Mouse (Mus musculus): ENCODE measurements around the gene Aptx. TPM values are rescaled to one million over a fixed set of nuclear protein-coding genes. Genes with fewer than 3 reads are reported as not detected.
A peak's percentile ranks its signal among the peaks of the same experiment; 100 is the strongest.

Aptx gene
- total and polyA plus RNA-seq, 2 experiments = 3.4 to 7.2 TPM

DNA sequence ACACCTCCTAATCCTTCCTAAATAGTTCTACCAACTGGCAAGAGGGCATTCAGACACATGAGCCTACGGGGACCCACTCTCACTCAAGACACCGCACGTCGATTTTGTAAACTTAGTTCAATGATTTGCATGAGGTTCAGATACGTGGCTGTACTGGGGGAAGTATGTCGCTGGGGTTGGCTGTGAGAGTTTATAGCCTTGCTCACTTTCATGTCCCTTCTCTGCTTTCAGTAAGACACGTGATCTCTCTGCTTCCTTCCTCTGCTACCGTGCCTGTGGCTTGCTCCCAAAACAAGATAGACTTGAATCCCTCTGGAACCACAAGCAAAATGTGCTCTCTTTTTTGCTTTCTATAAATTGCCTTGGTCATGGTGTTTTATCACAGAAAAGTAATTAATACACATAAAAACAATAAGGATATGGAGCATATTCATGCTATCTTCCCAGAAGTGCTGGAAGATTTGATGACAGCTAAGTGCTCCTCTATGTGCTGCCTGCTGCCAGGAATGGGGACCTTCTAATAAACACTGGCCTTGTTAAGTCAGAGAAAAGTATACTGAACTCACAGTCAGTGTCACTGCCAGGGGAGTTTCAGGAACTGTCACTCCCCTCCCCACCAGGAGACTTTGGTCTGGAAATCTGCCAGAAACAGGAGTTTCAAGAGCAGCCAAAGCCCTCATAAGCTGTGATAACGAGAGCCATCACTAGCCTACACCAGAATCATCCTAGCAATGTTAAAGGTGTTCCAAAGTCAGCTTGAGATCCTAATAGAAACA lies 36.6 kb downstream of the Aptx start:
- TF ChIP-seq CTCF (IDR thresholded peaks at IDR 0.05; ENCODE audit: low read depth, low read length) (no peak), POLR2A (IDR thresholded peaks at IDR 0.05; ENCODE audit: extremely low read depth, insufficient read depth, low read length) (no peak)
- no peaks in the 10 kb centered on the region for H3K36me3 ChIP-seq (ENCODE audit: control insufficient read depth, insufficient read depth, low read length)
- H3K9ac ChIP-seq (ENCODE audit: low read depth, low read length) = no peak overlapping the region
- H3K4me3 ChIP-seq (ENCODE audit: insufficient read depth, low read depth, low read length) = no peak overlapping the region
- no peaks in the 10 kb centered on the region for H3K4me1 ChIP-seq (ENCODE audit: control insufficient read depth, insufficient read depth, low read length)
- DNase-seq (ENCODE audit: extremely low read depth, low read depth, low spot score) = no peak
- no peak overlapping the region for H3K27ac ChIP-seq (replicated peaks; ENCODE audit: insufficient read depth, low read depth, low read length)
- 84% methylated on average over 9 of the region's 9 CpGs for WGBS
- no peaks in the 10 kb centered on the region for H3K79me2 ChIP-seq (ENCODE audit: control insufficient read depth, insufficient read depth, low read length)
- no peaks in the 10 kb centered on the region for H3K27me3 ChIP-seq (ENCODE audit: control insufficient read depth, insufficient read depth, low read length)

DNA sequence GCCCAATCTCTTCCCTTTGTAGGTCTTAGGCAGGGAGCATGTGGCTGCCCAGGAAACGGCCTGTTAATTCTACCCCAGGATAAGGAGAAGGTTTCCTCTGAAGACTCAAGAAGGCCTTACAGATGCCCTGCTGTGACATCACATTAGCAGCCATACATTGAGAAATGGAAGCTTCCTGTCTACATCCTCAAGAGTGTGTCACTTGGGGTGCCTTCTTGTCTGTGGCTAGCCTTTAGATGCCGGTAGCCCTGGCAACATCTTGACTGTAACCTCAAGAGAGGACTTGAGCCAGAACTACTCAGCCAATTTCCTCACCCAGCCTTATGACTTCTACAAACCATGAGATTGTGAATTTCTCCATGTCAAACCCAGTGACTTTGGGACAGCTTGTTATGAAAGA lies 51.9 kb downstream of the Aptx start:
- DNase-seq (ENCODE audit: extremely low read depth, low read depth, low spot score) = no peak
- no peaks in the 10 kb centered on the region for H3K79me2 ChIP-seq (ENCODE audit: control insufficient read depth, insufficient read depth, low read length)
- H3K36me3 ChIP-seq (ENCODE audit: control insufficient read depth, insufficient read depth, low read length) = no peaks in the 10 kb centered on the region
- no peak overlapping the region for H3K4me3 ChIP-seq (ENCODE audit: insufficient read depth, low read depth, low read length)
- 87% methylated on average over 2 of the region's 2 CpGs for WGBS
- H3K4me1 ChIP-seq (ENCODE audit: control insufficient read depth, insufficient read depth, low read length) = no peaks in the 10 kb centered on the region
- TF ChIP-seq CTCF (IDR thresholded peaks at IDR 0.05; ENCODE audit: low read depth, low read length) (no peak), POLR2A (IDR thresholded peaks at IDR 0.05; ENCODE audit: extremely low read depth, insufficient read depth, low read length) (no peak)
- H3K9ac ChIP-seq (ENCODE audit: low read depth, low read length) = no peak overlapping the region
- H3K27ac ChIP-seq (replicated peaks; ENCODE audit: insufficient read depth, low read depth, low read length) = no peak overlapping the region
- H3K27me3 ChIP-seq (ENCODE audit: control insufficient read depth, insufficient read depth, low read length) = no peaks in the 10 kb centered on the region

DNA sequence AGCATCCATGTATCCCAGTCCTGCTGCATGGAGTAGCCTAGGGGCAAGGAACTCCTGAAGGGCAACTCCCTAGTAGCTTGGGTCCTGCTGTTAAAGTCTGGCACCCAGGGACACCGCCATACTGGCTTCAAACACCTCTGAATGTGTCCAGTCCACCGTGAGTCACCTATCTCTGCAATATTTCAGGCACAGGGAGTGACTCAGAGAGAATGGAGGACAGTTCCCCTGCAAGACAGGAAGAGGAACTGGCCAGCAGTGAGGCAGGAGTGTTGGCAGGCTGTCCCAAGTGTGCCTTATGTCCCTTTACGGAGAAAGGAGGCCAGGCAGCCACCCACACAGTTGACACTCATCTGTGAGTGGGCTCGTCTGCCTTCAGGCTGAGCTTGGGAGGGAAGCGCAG lies 53.9 kb downstream of the Aptx start:
- Histone ChIP-seq H3K27me3 (ENCODE audit: control insufficient read depth, insufficient read depth, low read length) (no peaks in the 10 kb centered on the region), H3K4me1 (ENCODE audit: control insufficient read depth, insufficient read depth, low read length) (no peaks in the 10 kb centered on the region), H3K9ac (ENCODE audit: low read depth, low read length) (no peak overlapping the region), H3K27ac (replicated peaks; ENCODE audit: insufficient read depth, low read depth, low read length) (no peak overlapping the region), H3K36me3 (ENCODE audit: control insufficient read depth, insufficient read depth, low read length) (no peaks in the 10 kb centered on the region), H3K4me3 (ENCODE audit: insufficient read depth, low read depth, low read length) (no peak overlapping the region), H3K79me2 (ENCODE audit: control insufficient read depth, insufficient read depth, low read length) (no peaks in the 10 kb centered on the region)
- WGBS = 71% methylated on average over 5 of the region's 5 CpGs
- no peak for DNase-seq (ENCODE audit: extremely low read depth, low read depth, low spot score)
- TF ChIP-seq POLR2A (IDR thresholded peaks at IDR 0.05; ENCODE audit: extremely low read depth, insufficient read depth, low read length) = no peak
- TF ChIP-seq CTCF (IDR thresholded peaks at IDR 0.05; ENCODE audit: low read depth, low read length) = no peak

DNA sequence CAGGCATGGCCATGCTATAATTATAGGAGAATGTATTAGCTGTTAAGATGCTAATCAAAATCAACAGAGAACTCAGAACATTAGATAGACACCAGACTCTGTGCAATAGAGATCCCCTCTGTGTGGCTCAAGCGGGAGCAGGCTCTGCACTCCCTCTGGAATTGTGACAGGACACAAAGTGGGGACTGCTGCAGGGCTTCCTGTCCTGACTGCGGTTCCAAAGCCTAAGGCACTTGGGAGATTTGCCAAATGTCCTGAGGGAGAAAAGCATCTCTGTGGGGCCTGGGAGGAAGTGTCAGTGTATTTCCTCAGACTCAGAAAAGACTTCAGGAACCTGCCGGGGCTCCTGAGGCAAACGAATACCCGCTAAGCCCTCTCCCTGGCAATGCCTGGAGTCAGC lies 59.4 kb downstream of the Aptx start:
- H3K36me3 ChIP-seq (ENCODE audit: control insufficient read depth, insufficient read depth, low read length) = no peaks in the 10 kb centered on the region
- DNase-seq (ENCODE audit: extremely low read depth, low read depth, low spot score) = peak; percentile 7
- TF ChIP-seq POLR2A (IDR thresholded peaks at IDR 0.05; ENCODE audit: extremely low read depth, insufficient read depth, low read length) (no peak), CTCF (IDR thresholded peaks at IDR 0.05; ENCODE audit: low read depth, low read length) (no peak)
- no peak overlapping the region for H3K9ac ChIP-seq (ENCODE audit: low read depth, low read length)
- H3K4me3 ChIP-seq (ENCODE audit: insufficient read depth, low read depth, low read length) = no peak overlapping the region
- no peaks in the 10 kb centered on the region for H3K4me1 ChIP-seq (ENCODE audit: control insufficient read depth, insufficient read depth, low read length)
- H3K27me3 ChIP-seq (ENCODE audit: control insufficient read depth, insufficient read depth, low read length) = no peaks in the 10 kb centered on the region
- WGBS = 69% methylated on average over 5 of the region's 5 CpGs
- no peak overlapping the region for H3K27ac ChIP-seq (replicated peaks; ENCODE audit: insufficient read depth, low read depth, low read length)
- no peaks in the 10 kb centered on the region for H3K79me2 ChIP-seq (ENCODE audit: control insufficient read depth, insufficient read depth, low read length)

DNA sequence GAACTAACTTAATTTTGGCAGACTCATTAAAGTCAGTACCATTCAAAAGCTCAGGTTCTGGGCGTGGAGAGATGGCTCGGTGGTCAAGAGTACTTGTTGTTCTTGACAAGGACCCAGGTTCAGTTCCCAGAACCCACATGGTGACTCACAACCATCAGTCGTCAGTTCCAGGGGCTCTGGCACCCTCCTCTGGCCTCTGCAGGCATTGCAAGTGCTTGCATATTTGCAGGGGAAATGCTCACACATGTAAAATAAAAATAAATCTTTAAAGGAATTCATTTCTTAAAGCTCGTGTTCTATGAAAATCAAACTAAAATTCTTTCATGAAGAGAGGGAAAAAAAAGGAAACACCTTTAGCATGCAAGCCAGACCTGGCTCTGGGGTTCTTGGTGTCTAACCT lies 62.0 kb downstream of the Aptx start:
- Histone ChIP-seq H3K79me2 (ENCODE audit: control insufficient read depth, insufficient read depth, low read length) (no peaks in the 10 kb centered on the region), H3K36me3 (ENCODE audit: control insufficient read depth, insufficient read depth, low read length) (no peaks in the 10 kb centered on the region), H3K4me3 (ENCODE audit: insufficient read depth, low read depth, low read length) (no peak overlapping the region), H3K27ac (replicated peaks; ENCODE audit: insufficient read depth, low read depth, low read length) (no peak overlapping the region), H3K4me1 (ENCODE audit: control insufficient read depth, insufficient read depth, low read length) (no peaks in the 10 kb centered on the region), H3K9ac (ENCODE audit: low read depth, low read length) (no peak overlapping the region), H3K27me3 (ENCODE audit: control insufficient read depth, insufficient read depth, low read length) (no peaks in the 10 kb centered on the region)
- no peak for DNase-seq (ENCODE audit: extremely low read depth, low read depth, low spot score)
- TF ChIP-seq CTCF (IDR thresholded peaks at IDR 0.05; ENCODE audit: low read depth, low read length) = no peak
- WGBS = 81% methylated on average over 4 of the region's 4 CpGs

Other genes starting within 250 kb of the Aptx start
- under 0.01 TPM in 1 of 2 replicates, not detected in the other for gene Tmem215, start 231.0 kb downstream of the Aptx start, total RNA-seq (2014; rRNA removed)
- gene Tmem215, start 231.0 kb downstream of the Aptx start, polyA plus RNA-seq (2012; rRNA removed) = 0.07 TPM in 1 of 2 replicates, not detected in the other
- 85.2 and 135 TPM in 2 replicates for gene Dnaja1, start 19.0 kb upstream of the Aptx start, total RNA-seq (2014; rRNA removed)
- 9.1 and 11.5 TPM in 2 replicates for gene Dnaja1, start 19.0 kb upstream of the Aptx start, polyA plus RNA-seq (2012; rRNA removed)
- gene Smu1, start 54.7 kb upstream of the Aptx start, total RNA-seq (2014; rRNA removed) = 53.0 and 58.3 TPM in 2 replicates
- gene Smu1, start 54.7 kb upstream of the Aptx start, polyA plus RNA-seq (2012; rRNA removed) = 16.2 TPM in 2 replicates
- 11.0 and 13.8 TPM in 2 replicates for gene B4galt1, start 150.8 kb upstream of the Aptx start, total RNA-seq (2014; rRNA removed)
- gene B4galt1, start 150.8 kb upstream of the Aptx start, polyA plus RNA-seq (2012; rRNA removed) = 20.7 and 28.1 TPM in 2 replicates
- gene Spink4, start 216.9 kb upstream of the Aptx start, total RNA-seq (2014; rRNA removed) = 1.4 and 1.9 TPM in 2 replicates
- 0.93 and 1.9 TPM in 2 replicates for gene Spink4, start 216.9 kb upstream of the Aptx start, polyA plus RNA-seq (2012; rRNA removed)
- gene Bag1, start 245.1 kb upstream of the Aptx start, total RNA-seq (2014; rRNA removed) = 88.7 and 101 TPM in 2 replicates
- 59.6 and 75.9 TPM in 2 replicates for gene Bag1, start 245.1 kb upstream of the Aptx start, polyA plus RNA-seq (2012; rRNA removed)
- gene Chmp5, start 245.2 kb upstream of the Aptx start, total RNA-seq (2014; rRNA removed) = 63.0 and 78.5 TPM in 2 replicates
- 12.0 and 13.7 TPM in 2 replicates for gene Chmp5, start 245.2 kb upstream of the Aptx start, polyA plus RNA-seq (2012; rRNA removed)